Mouse (Mus musculus) CD4-positive, CD25-positive, alpha-beta regulatory T cell (primary cell): ENCODE data around the gene Mllt1. TPM values are rescaled to one million over a fixed set of nuclear protein-coding genes. Genes with fewer than 3 reads are reported as not detected.

ENCODE experiments used
- polyA plus RNA-seq: library from polyadenylated mRNA; unstranded; fragments of 100-300 nt; shearing (Covaris generic); gene quantifications from one replicate; pipeline ENCODE4 v1.2.1, GENCODE M21; 2017

Gene Mllt1
- polyA plus RNA-seq, result 42.0 TPM

GRCm38 (mm10) chr17:56935363-56936131 lies at the start of gene Mllt1:
Gene Mllt1, minus strand, starts transcription at chr17:56935415.

GRCm38 (mm10) chr17:56982013-56982412 lies 46.8 kb upstream of the Mllt1 start, which contains the start of gene Acer1:
Gene Acer1, minus strand, starts transcription at chr17:56982126.

GRCm38 (mm10) chr17:56874936-56875651 lies 60.1 kb downstream of the Mllt1 start, which contains the start of gene 1700061G19Rik:
Gene 1700061G19Rik, plus strand, starts transcription at chr17:56875477.

GRCm38 (mm10) chr17:56874237-56874636 lies 61.0 kb downstream of the Mllt1 start, which contains the start of gene Acsbg2:
Gene Acsbg2, minus strand, starts transcription at chr17:56874447.

Other genes starting within 250 kb of the Mllt1 start
- gene Ndufa11, start 217.6 kb downstream of the Mllt1 start, polyA plus RNA-seq, result 249 TPM
- gene Vmac, start 217.4 kb downstream of the Mllt1 start, polyA plus RNA-seq, result 21.2 TPM
- gene Nrtn, start 177.9 kb downstream of the Mllt1 start, polyA plus RNA-seq, result 0.18 TPM
- gene Dus3l, start 170.7 kb downstream of the Mllt1 start, polyA plus RNA-seq, result 57.9 TPM
- 1.8 TPM for gene Prr22, start 165.2 kb downstream of the Mllt1 start, polyA plus RNA-seq
- 1.4 TPM for gene Rfx2, start 104.4 kb downstream of the Mllt1 start, polyA plus RNA-seq
- not detected for gene Acsbg2, start 61.0 kb downstream of the Mllt1 start, polyA plus RNA-seq
- gene 1700061G19Rik, start 59.9 kb downstream of the Mllt1 start, polyA plus RNA-seq, result 0.24 TPM
- not detected for gene Acer1, start 46.7 kb upstream of the Mllt1 start, polyA plus RNA-seq
- gene Clpp, start 54.9 kb upstream of the Mllt1 start, polyA plus RNA-seq, result 76.9 TPM
- gene Alkbh7, start 61.9 kb upstream of the Mllt1 start, polyA plus RNA-seq, result 34.2 TPM
- gene Pspn, start 64.6 kb upstream of the Mllt1 start, polyA plus RNA-seq, result 1.6 TPM
- gene Gtf2f1, start 75.9 kb upstream of the Mllt1 start, polyA plus RNA-seq, result 90.6 TPM
- 0.61 TPM for gene Gm17949, start 76.1 kb upstream of the Mllt1 start, polyA plus RNA-seq
- 56.0 TPM for gene Khsrp, start 96.1 kb upstream of the Mllt1 start, polyA plus RNA-seq
- gene Slc25a41, start 106.2 kb upstream of the Mllt1 start, polyA plus RNA-seq, result not detected
- gene Crb3, start 123.7 kb upstream of the Mllt1 start, polyA plus RNA-seq, result 1.1 TPM
- gene Slc25a23, start 124.4 kb upstream of the Mllt1 start, polyA plus RNA-seq, result 7.9 TPM
- gene Dennd1c, start 143.1 kb upstream of the Mllt1 start, polyA plus RNA-seq, result 288 TPM
- gene Tubb4a, start 152.4 kb upstream of the Mllt1 start, polyA plus RNA-seq, result 1.8 TPM
- 4.1 TPM for gene Tnfsf9, start 169.9 kb upstream of the Mllt1 start, polyA plus RNA-seq
- 0.72 TPM for gene Cd70, start 214.4 kb upstream of the Mllt1 start, polyA plus RNA-seq